Mouse (Mus musculus) embryonic facial prominence, embryonic 14.5 days (tissue): ENCODE results near the gene Cntn3. TPM values are rescaled to one million over a fixed set of nuclear protein-coding genes. Genes with fewer than 3 reads are reported as not detected.

ENCODE experiments used
- ATAC-seq: fragments of 200-750 bp; cut with Nextera tagmentation; 2 replicates; pipeline ENCODE4 v1.8.0; 2017; ENCODE audit warnings: low read depth, moderate number of reproducible peaks, moderate TSS enrichment
- DNase-seq: peaks from one replicate; pipeline ENCODE4 v3.0.0-alpha.2; 2015; ENCODE audit warnings: low spot score
- H3K27ac ChIP-seq: fragments of 300-500 bp; sonication (generic); replicated peaks from 2 replicates; pipeline ENCODE4 v1.5.1; 2014; ENCODE audit warnings: low read depth, mild to moderate bottlenecking, low read length, moderate library complexity
- H3K27me3 ChIP-seq: fragments of 300-500 bp; sonication (generic); replicated peaks from 2 replicates; pipeline ENCODE4 v1.6.1; 2014; ENCODE audit warnings: low read length; ENCODE audit not compliant: control insufficient read depth, insufficient read depth
- H3K36me3 ChIP-seq: fragments of 300-500 bp; sonication (generic); 2 replicates; pipeline ENCODE4 v1.6.1; 2014; ENCODE audit warnings: low read length, mixed read lengths; ENCODE audit not compliant: control insufficient read depth, insufficient read depth
- H3K4me1 ChIP-seq: fragments of 300-500 bp; sonication (generic); 2 replicates; pipeline ENCODE4 v1.6.1; 2014; ENCODE audit warnings: antibody characterized with exemption, low read length; ENCODE audit not compliant: control insufficient read depth, insufficient read depth
- H3K4me2 ChIP-seq: fragments of 300-500 bp; sonication (generic); 2 replicates; pipeline ENCODE4 v1.6.1; 2014; ENCODE audit warnings: low read depth, mild to moderate bottlenecking, low read length, moderate library complexity, mixed read lengths
- H3K4me3 ChIP-seq: fragments of 300-500 bp; sonication (generic); 2 replicates; pipeline ENCODE4 v1.5.1; 2014; ENCODE audit warnings: low read depth, mild to moderate bottlenecking, low read length
- H3K9ac ChIP-seq: fragments of 300-500 bp; sonication (generic); 2 replicates; pipeline ENCODE4 v1.6.1; 2014; ENCODE audit warnings: low read depth, mild to moderate bottlenecking, low read length, moderate library complexity, mixed read lengths
- H3K9me3 ChIP-seq: fragments of 300-500 bp; sonication (generic); 2 replicates; pipeline ENCODE4 v1.6.1; 2016; ENCODE audit warnings: low read length; ENCODE audit not compliant: control insufficient read depth
- WGBS: fragments of 180-500 bp; shearing (Covaris S2); extraction: QIAGEN DNeasy Blood & Tissue Kit; methylation state at CpG from one replicate; pipeline ENCODE4 v1.1.7; 2014; 5-methylcytosine and 5-hydroxymethylcytosine counted together
- polyA plus RNA-seq: library from polyadenylated mRNA; unstranded; fragments of >200 nt; fragmentation: Nextera tagmentation; extraction: Ambion mirVana; gene quantifications from 2 replicates; pipeline ENCODE4 v1.2.1, GENCODE M21; 2014

Gene Cntn3
- polyA plus RNA-seq, 1 experiment from 2014 or later = 2.2 TPM

GRCm38 (mm10) chr6:102564011-102564731 is 8.7 kb downstream of the Cntn3 start:
- Histone ChIP-seq H3K9me3 (no peaks in the 10 kb centered on the region), H3K4me3 (peak overlapping the region; percentile 59)
- WGBS = 0% methylated on average over 13 of the region's 63 CpGs

GRCm38 (mm10) chr6:102563431-102563830 is 9.5 kb downstream of the Cntn3 start:
- no peak for ATAC-seq
- Histone ChIP-seq H3K4me2 (peak overlapping the region; percentile 92), H3K4me1 (peaks cover 4% of the 10 kb centered on the region; the same call in 1 of the 2 replicates), H3K4me3 (peak overlapping the region; percentile 59), H3K9ac (peak overlapping the region; percentile 60), H3K27ac (no peak overlapping the region), H3K36me3 (no peaks in the 10 kb centered on the region), H3K9me3 (no peaks in the 10 kb centered on the region), H3K27me3 (peaks cover 15% of the 10 kb centered on the region)
- WGBS = 6% methylated on average over 7 of the region's 7 CpGs
- DNase-seq = no peak

More at GRCm38 (mm10) chr6:102564011-102564731, 8.7 kb downstream of the Cntn3 start:
- Histone ChIP-seq H3K36me3 (no peaks in the 10 kb centered on the region), H3K4me1 (peaks cover 4% of the 10 kb centered on the region; the same call in 1 of the 2 replicates), H3K4me2 (peak overlapping the region; percentile 92), H3K27ac (no peak overlapping the region), H3K9ac (peak overlapping the region; percentile 60), H3K27me3 (peaks cover 15% of the 10 kb centered on the region)
- DNase-seq (peak; percentile 85), ATAC-seq (peak; percentile 97)

GRCm38 (mm10) chr6:102557521-102557920 is 15.4 kb downstream of the Cntn3 start:
- Histone ChIP-seq H3K27ac (no peak overlapping the region), H3K27me3 (peaks cover 2% of the 10 kb centered on the region; the same call in 1 of the 2 replicates), H3K4me3 (no peak overlapping the region), H3K4me2 (no peak overlapping the region), H3K4me1 (no peaks in the 10 kb centered on the region), H3K9me3 (no peaks in the 10 kb centered on the region), H3K36me3 (no peaks in the 10 kb centered on the region), H3K9ac (no peak overlapping the region)
- WGBS = 80% methylated on average over 3 of the region's 3 CpGs
- DNase-seq = no peak
- ATAC-seq = no peak

GRCm38 (mm10) chr6:102556497-102556896 is 16.4 kb downstream of the Cntn3 start:
- ATAC-seq = no peak
- Histone ChIP-seq H3K4me3 (no peak overlapping the region), H3K9ac (no peak overlapping the region), H3K9me3 (no peaks in the 10 kb centered on the region), H3K27me3 (no peaks in the 10 kb centered on the region), H3K36me3 (no peaks in the 10 kb centered on the region), H3K27ac (no peak overlapping the region), H3K4me2 (no peak overlapping the region), H3K4me1 (no peaks in the 10 kb centered on the region)
- DNase-seq = no peak
- WGBS = 74% methylated on average over 3 of the region's 3 CpGs

GRCm38 (mm10) chr6:102555814-102556437 is 17.0 kb downstream of the Cntn3 start:
- H3K27ac ChIP-seq = no peak overlapping the region
- H3K36me3 ChIP-seq = no peaks in the 10 kb centered on the region
- WGBS = 91% methylated on average over 4 of the region's 4 CpGs
- no peaks in the 10 kb centered on the region for H3K4me1 ChIP-seq
- no peak for ATAC-seq
- DNase-seq = no peak
- no peak overlapping the region for H3K4me2 ChIP-seq
- H3K4me3 ChIP-seq = no peak overlapping the region
- no peak overlapping the region for H3K9ac ChIP-seq
- no peaks in the 10 kb centered on the region for H3K27me3 ChIP-seq
- no peaks in the 10 kb centered on the region for H3K9me3 ChIP-seq

- Histone ChIP-seq H3K4me1 (no peaks in the 10 kb centered on the region), H3K36me3 (no peaks in the 10 kb centered on the region), H3K9ac (no peak overlapping the region), H3K9me3 (no peaks in the 10 kb centered on the region), H3K27me3 (no peaks in the 10 kb centered on the region), H3K4me3 (no peak overlapping the region), H3K27ac (no peak overlapping the region), H3K4me2 (no peak overlapping the region)
- ATAC-seq = peak; percentile 50; the same call in 1 of the 2 replicates
- WGBS = 80% methylated on average over 3 of the region's 3 CpGs
- DNase-seq = peak; percentile 19
Observed at GRCm38 (mm10) chr6:102555067-102555657, 17.7 kb downstream of the Cntn3 start.

GRCm38 (mm10) chr6:102541633-102542412 is 31.1 kb downstream of the Cntn3 start:
- Histone ChIP-seq H3K36me3 (no peaks in the 10 kb centered on the region), H3K9ac (no peak overlapping the region)
- ATAC-seq = no peak

GRCm38 (mm10) chr6:102535599-102535998 is 37.3 kb downstream of the Cntn3 start:
- Histone ChIP-seq H3K4me2 (no peak overlapping the region), H3K27me3 (no peaks in the 10 kb centered on the region), H3K36me3 (no peaks in the 10 kb centered on the region), H3K4me3 (no peak overlapping the region), H3K9ac (no peak overlapping the region), H3K9me3 (no peaks in the 10 kb centered on the region), H3K27ac (no peak overlapping the region), H3K4me1 (no peaks in the 10 kb centered on the region)
- WGBS = 73% methylated on average over 4 of the region's 4 CpGs
- DNase-seq = no peak
- ATAC-seq = no peak

More at GRCm38 (mm10) chr6:102541633-102542412, 31.1 kb downstream of the Cntn3 start:
- Histone ChIP-seq H3K27ac (no peak overlapping the region), H3K9me3 (no peaks in the 10 kb centered on the region), H3K4me3 (no peak overlapping the region), H3K4me1 (no peaks in the 10 kb centered on the region), H3K4me2 (no peak overlapping the region), H3K27me3 (no peaks in the 10 kb centered on the region)
- DNase-seq = no peak
- WGBS = 79% methylated on average over 7 of the region's 7 CpGs
